Mouse (Mus musculus): ENCODE data around the gene Alg11. TPM values are rescaled to one million over a fixed set of nuclear protein-coding genes. Genes with fewer than 3 reads are reported as not detected.

Gene Alg11
- polyA plus RNA-seq, 1 experiment: 13.0 TPM

DNA sequence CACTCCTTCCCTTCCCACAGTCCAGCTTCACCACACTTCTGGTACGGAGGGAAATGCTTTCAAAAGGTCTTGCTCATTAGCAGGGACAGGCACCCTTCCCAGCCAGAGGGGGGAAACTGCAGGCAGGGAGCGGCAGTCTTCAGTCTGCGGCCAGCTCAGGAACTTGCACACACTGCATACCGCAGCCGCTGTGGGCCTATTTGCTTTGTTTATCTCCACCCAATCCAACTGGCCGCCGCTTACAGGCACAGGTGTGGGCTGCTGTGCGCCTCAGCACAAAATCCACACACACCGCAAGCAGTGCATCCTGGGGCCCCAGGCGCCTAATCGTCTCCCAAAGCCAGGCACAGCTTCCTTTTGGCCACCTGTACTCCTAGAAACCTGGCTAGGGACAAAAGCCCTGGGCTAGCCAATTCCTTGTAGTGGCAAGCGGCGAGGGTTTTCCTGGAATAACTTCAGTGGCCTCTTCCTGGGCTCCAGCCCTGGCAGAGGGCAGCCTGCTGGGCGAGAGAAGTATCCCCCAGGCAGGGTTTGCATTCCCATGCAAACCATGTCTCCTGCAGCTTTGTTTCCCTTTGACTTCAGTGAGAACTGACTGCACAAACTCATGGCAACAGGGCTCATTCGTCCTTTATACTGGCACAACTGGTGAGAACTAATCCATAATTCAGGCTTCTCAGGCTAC, 20.9 kb upstream of the Alg11 start:
- no peaks in the 10 kb centered on the region for H3K4me1 ChIP-seq (ENCODE audit: control insufficient read depth, insufficient read depth, low read length)
- H3K4me3 ChIP-seq (ENCODE audit: insufficient read depth, low read length): no peak overlapping the region
- H3K27ac ChIP-seq (ENCODE audit: insufficient read depth, low read length): no peak overlapping the region
- no peak for TF ChIP-seq CTCF (IDR thresholded peaks at IDR 0.05; ENCODE audit: extremely low read depth, insufficient read depth, low read length)
- TF ChIP-seq POLR2A (IDR thresholded peaks at IDR 0.05; ENCODE audit: extremely low read depth, insufficient read depth, low read length): no peak

DNA sequence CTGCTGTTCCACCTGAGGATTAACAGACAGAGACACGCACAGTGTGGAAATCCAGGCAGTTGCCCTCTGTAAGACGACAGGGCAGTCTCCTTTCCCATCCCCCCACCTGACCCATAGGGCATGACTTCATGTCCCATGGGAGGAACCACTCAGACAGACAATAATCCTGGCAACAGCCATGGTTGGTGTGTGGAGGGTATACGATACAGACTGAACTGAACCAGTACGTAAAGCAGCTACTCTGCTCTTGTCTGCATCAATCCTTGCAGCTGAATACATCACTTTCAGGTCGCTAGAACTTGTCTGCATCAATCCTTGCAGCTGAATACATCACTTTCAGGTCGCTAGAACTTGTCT, 20.4 kb upstream of the Alg11 start:
- Histone ChIP-seq H3K27ac (ENCODE audit: insufficient read depth, low read length) (no peak overlapping the region), H3K4me1 (ENCODE audit: control insufficient read depth, insufficient read depth, low read length) (no peaks in the 10 kb centered on the region), H3K4me3 (ENCODE audit: insufficient read depth, low read length) (no peak overlapping the region)
- TF ChIP-seq POLR2A (IDR thresholded peaks at IDR 0.05; ENCODE audit: extremely low read depth, insufficient read depth, low read length): no peak
- TF ChIP-seq CTCF (IDR thresholded peaks at IDR 0.05; ENCODE audit: extremely low read depth, insufficient read depth, low read length): no peak

DNA sequence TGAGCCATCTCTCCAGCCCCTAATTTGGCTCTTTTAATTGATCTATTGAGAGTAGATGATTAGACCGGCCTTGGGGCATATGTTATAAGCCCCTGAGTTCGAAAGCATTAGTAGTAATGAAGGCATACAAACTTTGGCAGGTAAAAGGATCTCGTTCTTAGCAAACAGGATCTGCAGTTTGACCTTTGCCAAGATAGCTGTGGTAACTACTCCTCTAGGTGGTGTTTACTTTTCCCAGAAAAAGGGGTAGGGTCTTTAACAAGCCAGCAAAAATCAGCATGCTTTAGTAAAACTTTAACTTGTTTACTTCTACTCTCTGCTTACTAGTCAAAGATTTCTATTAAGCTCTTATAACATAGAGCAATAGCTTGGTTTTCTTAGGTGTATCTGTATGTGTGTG, 18.0 kb upstream of the Alg11 start:
- H3K4me3 ChIP-seq (ENCODE audit: insufficient read depth, low read length): no peak overlapping the region
- TF ChIP-seq CTCF (IDR thresholded peaks at IDR 0.05; ENCODE audit: extremely low read depth, insufficient read depth, low read length): no peak
- TF ChIP-seq POLR2A (IDR thresholded peaks at IDR 0.05; ENCODE audit: extremely low read depth, insufficient read depth, low read length): no peak
- no peaks in the 10 kb centered on the region for H3K4me1 ChIP-seq (ENCODE audit: control insufficient read depth, insufficient read depth, low read length)
- H3K27ac ChIP-seq (ENCODE audit: insufficient read depth, low read length): no peak overlapping the region

DNA sequence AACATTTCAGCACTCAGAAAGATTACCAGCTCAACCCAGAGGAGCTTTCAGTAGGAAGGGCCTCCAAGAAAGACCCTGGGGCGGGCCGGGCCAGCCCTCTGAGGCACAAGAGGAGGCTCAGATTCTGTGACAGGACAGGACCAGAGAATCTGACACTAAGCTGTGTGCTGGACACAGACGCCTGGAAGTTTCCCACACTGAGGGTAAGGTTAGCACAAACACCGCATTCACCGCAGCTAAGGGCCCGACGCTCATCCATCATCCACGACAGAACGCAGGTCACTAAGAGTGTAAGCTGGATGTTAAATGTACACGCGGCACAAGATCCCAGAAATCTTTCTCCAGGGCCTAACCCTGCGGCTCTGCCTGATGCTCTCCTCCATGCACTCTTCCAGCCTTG, 16.8 kb upstream of the Alg11 start:
- TF ChIP-seq POLR2A (IDR thresholded peaks at IDR 0.05; ENCODE audit: extremely low read depth, insufficient read depth, low read length) (no peak), CTCF (IDR thresholded peaks at IDR 0.05; ENCODE audit: extremely low read depth, insufficient read depth, low read length) (no peak)
- H3K4me1 ChIP-seq (ENCODE audit: control insufficient read depth, insufficient read depth, low read length): no peaks in the 10 kb centered on the region

DNA sequence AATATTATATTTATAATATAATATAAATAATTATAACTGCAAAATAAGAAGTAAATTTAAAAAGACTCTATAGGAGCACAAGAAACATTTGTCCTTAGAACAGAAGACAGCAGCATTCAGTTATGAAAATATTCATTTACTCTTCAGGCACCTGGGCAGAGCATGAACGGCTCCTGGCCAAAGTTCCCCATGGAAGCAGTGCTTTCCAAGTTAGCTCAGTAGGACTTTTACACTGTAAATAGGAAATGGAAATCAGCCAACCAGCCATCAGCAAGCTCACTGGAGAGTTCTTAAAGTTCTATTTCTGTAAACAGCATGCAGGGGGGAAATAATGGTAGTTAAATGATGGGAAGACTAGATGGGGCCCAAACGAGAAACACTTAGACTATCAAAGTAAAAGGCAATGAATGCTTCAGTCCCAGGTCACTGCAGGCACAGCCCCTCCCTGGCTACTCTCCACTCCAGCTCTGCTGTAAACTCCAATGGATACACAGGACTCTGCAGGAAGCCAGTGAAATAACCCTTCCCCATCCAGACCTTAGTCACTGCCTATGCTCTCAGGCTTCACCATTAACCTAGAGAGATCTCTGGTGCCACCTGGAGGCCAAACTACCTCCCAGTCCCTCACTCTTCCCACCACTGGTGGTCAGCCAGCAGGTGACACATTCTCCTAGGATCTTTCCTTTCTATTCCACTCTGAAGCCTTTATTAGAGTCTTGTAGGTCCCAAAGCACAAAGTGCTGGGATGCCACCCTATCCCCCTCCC, 12.6 kb upstream of the Alg11 start:
- TF ChIP-seq CTCF (IDR thresholded peaks at IDR 0.05; ENCODE audit: extremely low read depth, insufficient read depth, low read length): peak; percentile 51; the same call in 1 of the 2 replicates
- no peak for TF ChIP-seq POLR2A (IDR thresholded peaks at IDR 0.05; ENCODE audit: extremely low read depth, insufficient read depth, low read length)
- Histone ChIP-seq H3K4me3 (ENCODE audit: insufficient read depth, low read length) (no peak overlapping the region), H3K27ac (ENCODE audit: insufficient read depth, low read length) (no peak overlapping the region), H3K4me1 (ENCODE audit: control insufficient read depth, insufficient read depth, low read length) (no peaks in the 10 kb centered on the region)

More for the DNA sequence above, 16.8 kb upstream of the Alg11 start:
- Histone ChIP-seq H3K4me3 (ENCODE audit: insufficient read depth, low read length) (no peak overlapping the region), H3K27ac (ENCODE audit: insufficient read depth, low read length) (no peak overlapping the region)

DNA sequence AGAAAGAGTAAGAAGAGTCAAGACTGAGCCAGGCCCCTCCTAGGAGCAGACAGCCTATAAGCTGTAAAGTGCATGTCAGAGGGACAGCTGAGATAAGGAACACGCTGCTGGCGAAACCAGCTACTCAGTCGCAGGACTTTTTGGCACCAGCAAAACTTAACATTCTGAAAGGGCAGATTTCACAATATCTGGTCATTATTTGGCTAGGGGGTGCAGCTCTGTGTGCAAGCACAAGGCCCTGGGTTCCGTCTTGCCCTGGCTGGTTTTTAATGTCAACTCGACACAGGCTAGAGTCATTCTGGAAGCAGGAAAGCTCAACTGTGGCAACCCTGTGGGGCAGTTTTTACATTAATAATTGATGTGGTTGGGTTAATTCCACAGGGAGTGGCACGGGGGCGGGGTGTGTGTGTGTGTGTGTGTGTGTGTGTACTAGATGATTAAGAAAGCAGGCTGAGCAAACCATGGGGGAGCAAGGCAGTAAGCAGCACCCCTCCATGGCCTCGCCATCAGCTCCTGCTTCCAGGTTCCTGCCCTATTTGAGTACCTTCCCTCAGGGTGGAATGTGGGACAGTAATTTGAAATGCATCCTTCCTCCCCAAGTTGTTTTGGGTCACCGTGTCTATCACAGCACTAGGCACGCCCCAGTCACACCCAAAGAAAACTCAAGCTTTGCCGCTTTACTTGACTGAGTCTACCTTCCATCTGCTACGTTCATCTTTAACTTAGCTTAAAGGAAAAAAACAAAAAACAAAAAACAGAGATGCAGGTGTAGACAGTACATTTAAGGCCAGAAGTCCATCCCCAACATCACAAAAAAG, 5.6 kb upstream of the Alg11 start:
- no peak overlapping the region for H3K4me3 ChIP-seq (ENCODE audit: insufficient read depth, low read length)
- no peak for TF ChIP-seq POLR2A (IDR thresholded peaks at IDR 0.05; ENCODE audit: extremely low read depth, insufficient read depth, low read length)
- no peak for TF ChIP-seq CTCF (IDR thresholded peaks at IDR 0.05; ENCODE audit: extremely low read depth, insufficient read depth, low read length)
- no peaks in the 10 kb centered on the region for H3K4me1 ChIP-seq (ENCODE audit: control insufficient read depth, insufficient read depth, low read length)
- no peak overlapping the region for H3K27ac ChIP-seq (ENCODE audit: insufficient read depth, low read length)

DNA sequence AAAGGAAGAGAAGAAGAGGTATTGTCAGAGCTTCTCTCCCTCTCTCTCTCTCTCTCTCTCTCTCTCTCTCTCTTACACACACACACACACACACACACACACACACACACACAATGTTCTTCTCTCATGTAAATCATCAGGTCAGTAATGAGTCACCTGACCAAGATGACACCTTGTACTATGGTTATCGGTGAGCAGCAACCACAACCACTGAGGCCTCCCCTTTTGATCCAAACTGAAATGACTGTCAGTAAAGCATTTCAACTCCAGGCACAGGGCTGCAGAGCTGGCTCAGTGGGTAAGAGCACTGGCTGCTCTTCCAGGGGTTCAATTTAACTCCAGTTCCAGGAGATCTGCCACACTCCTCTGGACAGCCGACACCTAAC, 5.0 kb upstream of the Alg11 start:
- TF ChIP-seq POLR2A (IDR thresholded peaks at IDR 0.05; ENCODE audit: extremely low read depth, insufficient read depth, low read length): no peak
- no peak for TF ChIP-seq CTCF (IDR thresholded peaks at IDR 0.05; ENCODE audit: extremely low read depth, insufficient read depth, low read length)
- no peak overlapping the region for H3K27ac ChIP-seq (ENCODE audit: insufficient read depth, low read length)
- no peaks in the 10 kb centered on the region for H3K4me1 ChIP-seq (ENCODE audit: control insufficient read depth, insufficient read depth, low read length)
- H3K4me3 ChIP-seq (ENCODE audit: insufficient read depth, low read length): no peak overlapping the region

DNA sequence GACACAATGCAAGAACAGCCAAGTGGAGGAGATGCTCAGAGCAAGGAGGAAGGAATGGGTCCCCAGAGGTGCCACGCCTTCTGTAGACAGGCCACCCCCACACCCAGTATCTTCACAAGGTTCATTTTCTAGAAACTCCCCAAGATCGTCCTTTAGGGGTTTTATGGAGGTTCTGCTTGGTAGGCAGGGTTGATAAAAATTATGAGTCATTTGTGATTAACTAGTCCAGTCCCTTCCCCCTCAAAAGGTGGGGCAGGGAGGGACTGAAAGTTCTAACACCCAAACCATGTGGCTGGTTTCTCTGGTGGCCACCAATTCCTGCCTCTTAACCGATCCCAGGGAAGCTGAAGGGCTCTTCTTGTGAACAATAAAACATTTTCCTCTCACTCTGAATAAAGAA, 3.7 kb upstream of the Alg11 start:
- Histone ChIP-seq H3K27ac (ENCODE audit: insufficient read depth, low read length) (no peak overlapping the region), H3K4me1 (ENCODE audit: control insufficient read depth, insufficient read depth, low read length) (no peaks in the 10 kb centered on the region), H3K4me3 (ENCODE audit: insufficient read depth, low read length) (no peak overlapping the region)
- TF ChIP-seq POLR2A (IDR thresholded peaks at IDR 0.05; ENCODE audit: extremely low read depth, insufficient read depth, low read length) (no peak), CTCF (IDR thresholded peaks at IDR 0.05; ENCODE audit: extremely low read depth, insufficient read depth, low read length) (no peak)

DNA sequence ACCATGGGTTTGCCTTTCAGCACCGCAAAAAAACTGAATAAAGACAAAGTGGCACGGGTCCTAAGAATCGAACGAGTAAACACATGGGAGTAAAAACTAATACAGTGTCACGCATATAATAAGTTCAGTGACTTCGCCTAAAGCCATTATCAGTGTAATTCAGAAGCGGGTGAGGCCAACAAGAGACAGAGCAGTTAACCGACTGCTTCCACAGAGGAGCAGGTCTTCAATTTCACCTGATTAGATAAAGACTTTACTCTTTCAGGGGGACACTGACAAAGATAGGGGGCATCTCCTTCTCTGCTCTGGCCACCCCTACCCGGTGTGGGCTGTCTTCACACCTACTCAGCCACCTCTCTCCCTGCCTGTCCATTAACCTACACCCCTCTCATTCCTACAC, 2.2 kb upstream of the Alg11 start:
- TF ChIP-seq CTCF (IDR thresholded peaks at IDR 0.05; ENCODE audit: extremely low read depth, insufficient read depth, low read length) (no peak), POLR2A (IDR thresholded peaks at IDR 0.05; ENCODE audit: extremely low read depth, insufficient read depth, low read length) (no peak)
- H3K27ac ChIP-seq (ENCODE audit: insufficient read depth, low read length): no peak overlapping the region
- H3K4me3 ChIP-seq (ENCODE audit: insufficient read depth, low read length): no peak overlapping the region
- H3K4me1 ChIP-seq (ENCODE audit: control insufficient read depth, insufficient read depth, low read length): no peaks in the 10 kb centered on the region
